In the genomic region with DNA sequence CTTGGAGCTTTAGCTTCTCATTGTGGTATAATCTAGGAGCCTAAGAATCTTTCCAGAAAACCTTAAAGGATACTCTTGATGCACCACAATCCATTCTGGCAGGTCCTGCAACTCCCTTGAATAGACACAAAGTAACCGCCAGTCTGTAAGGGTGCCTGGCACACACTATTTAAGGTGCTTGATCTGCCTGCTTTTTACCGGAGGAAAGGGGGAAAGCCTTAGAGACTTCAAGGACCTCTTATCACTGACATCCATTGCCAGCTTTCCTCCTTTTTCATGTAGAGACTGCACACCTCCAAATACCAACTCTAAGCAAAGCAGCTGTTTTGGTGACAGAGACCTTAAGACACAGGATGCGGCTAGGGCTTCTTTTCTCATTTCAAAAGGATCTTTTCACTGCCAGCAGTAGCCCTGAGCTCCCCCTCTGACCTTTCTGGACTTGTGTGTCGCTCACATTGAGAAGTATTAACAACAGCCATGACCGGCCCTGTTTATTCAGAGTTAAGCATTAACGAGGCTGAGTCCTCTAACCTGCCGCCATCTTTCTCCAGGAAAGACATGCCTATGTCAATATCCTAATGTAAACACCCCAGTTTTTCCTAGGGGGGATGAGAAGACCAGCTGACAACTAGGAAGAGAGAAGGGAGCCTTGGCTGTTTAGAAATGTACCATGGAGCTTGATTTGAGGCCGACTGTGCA, we compare ENCODE assay signal across 15 mouse cellular contexts.
A peak's percentile ranks its signal among the peaks of the same experiment; 100 is the strongest.
DNase-seq lines count a peak whose midpoint lies in the region; ATAC-seq and TF ChIP-seq lines count a peak whose summit lies in the region.
"Had no signal": no experiment of that assay in that cellular context is flagged by ENCODE, and none has a peak within 500 bp of the region (broad histone marks: within the 10 kb centered on the region; RNA-seq: fewer than 3 reads in every experiment).

No protein-coding gene starts in this region.

- no peak overlapping the region for H3K4me2 ChIP-seq in intestine, embryonic 16.5 days (ENCODE audit: low read depth, low read length)
- no peak overlapping the region for H3K4me2 ChIP-seq in lung, postnatal 0 days (replicated peaks; ENCODE audit: low read depth, low read length)
- H3K4me2 ChIP-seq: forebrain, embryonic 15.5 days had no signal

- H3K27me3 ChIP-seq in liver, adult 2 months (ENCODE audit: control insufficient read depth, insufficient read depth, low read length), result no peaks in the 10 kb centered on the region
- H3K27me3 ChIP-seq in intestine, embryonic 16.5 days (replicated peaks; ENCODE audit: control insufficient read depth, insufficient read depth, low read length), result no peaks in the 10 kb centered on the region
- no peaks in the 10 kb centered on the region for H3K27me3 ChIP-seq in lung, postnatal 0 days (replicated peaks; ENCODE audit: insufficient read depth, low read length)
- H3K27me3 ChIP-seq: forebrain, embryonic 15.5 days had no signal

- peak overlapping the region; percentile 53 for H3K4me3 ChIP-seq in liver, adult 2 months (ENCODE audit: insufficient read depth, low read depth, low read length)
- H3K4me3 ChIP-seq in intestine, embryonic 16.5 days (ENCODE audit: low read length), result no peak overlapping the region
- H3K4me3 ChIP-seq in lung, postnatal 0 days (ENCODE audit: low read depth, low read length), result no peak overlapping the region
- H3K4me3 ChIP-seq: forebrain, embryonic 15.5 days; heart, embryonic 10.5 days had no signal

- peak; percentile 76 for DNase-seq in liver, adult 2 months (ENCODE audit: extremely low read depth, low read depth, low spot score)
- no peak for DNase-seq in liver
- DNase-seq in kidney, postnatal 36 days, result peak; percentile 15 to 29
- peak; percentile 63 for DNase-seq in lung, postnatal 0 days (ENCODE audit: low spot score)
- no peak for DNase-seq in thymus, postnatal 36 days
- DNase-seq in right cerebral cortex, adult 18-20 months, result no peak
- no peak for DNase-seq in Muller cell, postnatal 12 days (ENCODE audit: inconsistent ontology term)
- DNase-seq: cerebellum, adult 9-10 months; gastrocnemius, postnatal 10 days; heart, postnatal 36 days; left cerebral cortex, postnatal 4 days had no signal

- H3K27ac ChIP-seq in liver, adult 2 months (replicated peaks; ENCODE audit: insufficient read depth, low read depth, low read length), result peak overlapping the region; percentile 73; the same call in 1 of the 2 replicates
- peak overlapping the region; percentile 34 for H3K27ac ChIP-seq in intestine, embryonic 16.5 days (ENCODE audit: low read length)
- 0 out of 2 replicates have a peak overlapping the region, but pooled peaks have one; percentile 15 for H3K27ac ChIP-seq in lung, postnatal 0 days (ENCODE audit: low read length)
- H3K27ac ChIP-seq: forebrain, embryonic 15.5 days; heart, embryonic 10.5 days had no signal

- WGBS in liver, adult 2 months, result 29% methylated on average over 8 of the region's 8 CpGs
- 46% methylated on average over 8 of the region's 8 CpGs for WGBS in intestine, embryonic 16.5 days
- 47% methylated on average over 8 of the region's 8 CpGs for WGBS in lung, postnatal 0 days

- H3K4me1 ChIP-seq in liver, adult 2 months (ENCODE audit: control insufficient read depth, insufficient read depth, low read length), result peaks cover 8% of the 10 kb centered on the region
- 0 out of 2 replicates have a peak, but pooled peaks cover 3% of the 10 kb centered on the region for H3K4me1 ChIP-seq in intestine, embryonic 16.5 days (ENCODE audit: control insufficient read depth, insufficient read depth, low read length)
- H3K4me1 ChIP-seq in lung, postnatal 0 days (ENCODE audit: insufficient read depth, low read depth, low read length), result no peaks in the 10 kb centered on the region

- TF ChIP-seq CTCF in liver, adult 2 months (IDR thresholded peaks at IDR 0.05; ENCODE audit: low read depth, low read length), result no peak
- TF ChIP-seq CTCF in lung, postnatal 0 days (IDR thresholded peaks at IDR 0.05), result no peak

- ATAC-seq in intestine, embryonic 16.5 days, result peak; percentile 87
- ATAC-seq in lung, postnatal 0 days, result peak; percentile 81
- ATAC-seq: CD4-positive, CD25-positive, alpha-beta regulatory T cell, adult 4 months; forebrain, embryonic 15.5 days had no signal

- no peaks in the 10 kb centered on the region for H3K36me3 ChIP-seq in liver, adult 2 months (ENCODE audit: control insufficient read depth, insufficient read depth, low read length)
- no peaks in the 10 kb centered on the region for H3K36me3 ChIP-seq in intestine, embryonic 16.5 days (ENCODE audit: control insufficient read depth, insufficient read depth, low read length)
- no peaks in the 10 kb centered on the region for H3K36me3 ChIP-seq in lung, postnatal 0 days (ENCODE audit: insufficient read depth, low read length)
- H3K36me3 ChIP-seq: forebrain, embryonic 15.5 days; heart, embryonic 10.5 days had no signal

- TF ChIP-seq POLR2A in liver, adult 2 months (IDR thresholded peaks at IDR 0.05; ENCODE audit: extremely low read depth, insufficient read depth, low read length), result no peak

- H3K9me3 ChIP-seq in intestine, embryonic 16.5 days (ENCODE audit: control insufficient read depth, low read length), result no peaks in the 10 kb centered on the region
- H3K9me3 ChIP-seq in lung, postnatal 0 days (ENCODE audit: low read length), result no peaks in the 10 kb centered on the region
- H3K9me3 ChIP-seq: forebrain, embryonic 15.5 days; heart, embryonic 10.5 days had no signal

- no peaks in the 10 kb centered on the region for H3K79me2 ChIP-seq in liver, adult 2 months (ENCODE audit: control insufficient read depth, insufficient read depth, low read length)

- 0 out of 2 replicates have a peak overlapping the region, but pooled peaks have one; percentile 38 for H3K9ac ChIP-seq in liver, adult 2 months (ENCODE audit: low read depth, low read length)
- H3K9ac ChIP-seq in intestine, embryonic 16.5 days (ENCODE audit: low read depth, low read length), result no peak overlapping the region
- no peak overlapping the region for H3K9ac ChIP-seq in lung, postnatal 0 days (replicated peaks; ENCODE audit: low read depth)
- H3K9ac ChIP-seq: forebrain, embryonic 15.5 days had no signal

- TF ChIP-seq EP300 in lung, postnatal 0 days (IDR thresholded peaks at IDR 0.05), result peak; percentile 44; the same call in 1 of the 2 replicates

Comparison
In these comparisons a context has a peak if more than half of its experiments do, and no peak if none do; other contexts are left out.
1. DNase-seq: peak in liver, adult 2 months (single experiment), kidney, postnatal 36 days (2 of 2) and lung, postnatal 0 days (single experiment); none in liver (single experiment), thymus, postnatal 36 days (0 of 2), right cerebral cortex, adult 18-20 months (single experiment) and Muller cell, postnatal 12 days (single experiment).
2. H3K27ac ChIP-seq: peak in every context shown above with its lines; median percentile 73 in liver, adult 2 months; 34 in intestine, embryonic 16.5 days; 15 in lung, postnatal 0 days.